Comparison of ENCODE assay signal across 20 mouse cellular contexts in the genomic region with DNA sequence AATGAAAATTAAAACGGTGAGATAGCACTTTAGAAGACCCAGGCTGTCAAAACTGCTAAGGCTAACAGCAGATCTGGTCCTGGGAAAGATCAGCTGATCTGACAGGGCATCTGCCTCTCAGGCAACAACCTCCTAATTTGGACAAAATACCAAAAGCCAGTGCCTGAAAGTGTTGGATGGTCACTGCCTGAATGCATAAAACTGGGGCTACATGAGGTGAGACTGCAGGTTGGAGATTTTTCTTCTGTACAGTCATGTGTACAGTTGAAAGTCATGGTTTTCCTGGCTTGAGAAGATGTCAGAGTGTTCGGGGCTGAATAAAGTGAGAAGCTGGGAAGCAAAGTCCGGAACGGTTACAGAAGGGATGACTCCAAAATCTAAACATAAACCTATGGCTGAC. TPM values are rescaled to one million over a fixed set of nuclear protein-coding genes. Genes with fewer than 3 reads are reported as not detected.
A peak's percentile ranks its signal among the peaks of the same experiment; 100 is the strongest.
DNase-seq lines count a peak whose midpoint lies in the region; ATAC-seq lines count a peak whose summit lies in the region.
"Had no signal": no experiment of that assay in that cellular context is flagged by ENCODE, and none has a peak within 500 bp of the region (broad histone marks: within the 10 kb centered on the region; RNA-seq: fewer than 3 reads in every experiment).

No protein-coding gene starts in this region.

- DNase-seq in cerebellum, adult 9-11 months = peak; percentile 20
- no peak for DNase-seq in cerebellum, adult 9-10 months
- peak; percentile 2 for DNase-seq in heart, postnatal 4 days
- DNase-seq: adrenal gland, adult 2 months; adrenal gland, postnatal 10 days; adrenal gland, postnatal 25 days; cerebellum, adult 2 months; cerebellum, postnatal 25 days; embryo, embryonic 11 days had no signal

- H3K36me3 ChIP-seq in heart, embryonic 12.5 days = no peaks in the 10 kb centered on the region
- H3K36me3 ChIP-seq: embryonic facial prominence, embryonic 13.5 days; embryonic facial prominence, embryonic 15.5 days; forebrain, embryonic 10.5 days; forebrain, embryonic 12.5 days had no signal

- no peak overlapping the region for H3K4me2 ChIP-seq in heart, embryonic 12.5 days
- H3K4me2 ChIP-seq: embryonic facial prominence, embryonic 13.5 days; embryonic facial prominence, embryonic 15.5 days; forebrain, embryonic 12.5 days had no signal

- no peak overlapping the region for H3K4me3 ChIP-seq in heart, embryonic 12.5 days
- H3K4me3 ChIP-seq: embryonic facial prominence, embryonic 13.5 days; embryonic facial prominence, embryonic 15.5 days; erythroblast, embryonic 14.5 days; forebrain, embryonic 10.5 days; forebrain, embryonic 12.5 days had no signal

- H3K4me1 ChIP-seq in heart, embryonic 12.5 days (replicated peaks) = peaks cover 13% of the 10 kb centered on the region; the same call in 1 of the 2 replicates

- no peak for ATAC-seq in heart, embryonic 12.5 days (ENCODE audit: insufficient number of reproducible peaks, low FRiP score)
- ATAC-seq: forebrain, embryonic 14.5 days; forebrain, embryonic 16.5 days had no signal

- H3K27ac ChIP-seq in heart, embryonic 12.5 days (ENCODE audit: poor library complexity, severe bottlenecking) = no peak overlapping the region
- H3K27ac ChIP-seq: embryonic facial prominence, embryonic 13.5 days; embryonic facial prominence, embryonic 15.5 days; forebrain, embryonic 10.5 days; forebrain, embryonic 12.5 days had no signal

- 66% methylated on average over 4 of the region's 4 CpGs for WGBS in heart, embryonic 12.5 days

- no peak overlapping the region for H3K9ac ChIP-seq in heart, embryonic 12.5 days
- H3K9ac ChIP-seq: embryonic facial prominence, embryonic 13.5 days; embryonic facial prominence, embryonic 15.5 days; forebrain, embryonic 12.5 days had no signal

- H3K9me3 ChIP-seq in heart, embryonic 12.5 days (replicated peaks) = 0 out of 2 replicates have a peak, but pooled peaks cover 3% of the 10 kb centered on the region
- H3K9me3 ChIP-seq: embryonic facial prominence, embryonic 13.5 days; embryonic facial prominence, embryonic 15.5 days; forebrain, embryonic 10.5 days had no signal

- peaks cover 52% of the 10 kb centered on the region for H3K27me3 ChIP-seq in heart, embryonic 12.5 days (replicated peaks)

RNA-seq across cellular contexts. Expression of gene Mmel1, which starts 15.5 kb away (rescaled TPM):
- under 1 TPM; 0.21 to 0.72 TPM for total RNA-seq in heart, postnatal 4 days (2021)
- polyA plus RNA-seq in heart, embryonic 12.5 days (2016; fragmentation: Nextera tagmentation; extraction: Ambion mirVana) = 0.20 and 0.44 TPM in 2 replicates
- total RNA-seq: common myeloid progenitor, adult 5-6 weeks had no signal

RNA-seq across cellular contexts. Expression of gene Ttc34, which starts 16.6 kb away (rescaled TPM):
- total RNA-seq in heart, postnatal 4 days (2021) = under 1 TPM; 0.26 to 0.41 TPM
- 0.11 and 0.62 TPM in 2 replicates for polyA plus RNA-seq in heart, embryonic 12.5 days (2016; fragmentation: Nextera tagmentation; extraction: Ambion mirVana)
- total RNA-seq: common myeloid progenitor, adult 5-6 weeks; MEL had no signal
- polyA plus RNA-seq: C2C12; erythroblast, embryonic 14.5 days had no signal

RNA-seq across cellular contexts. Expression of gene Fam213b, which starts 45.1 kb away (rescaled TPM):
- total RNA-seq in heart, postnatal 4 days (2021) = 10 to 100 TPM; 37.8 to 39.7 TPM
- 35.8 and 38.5 TPM in 2 replicates for polyA plus RNA-seq in heart, embryonic 12.5 days (2016; fragmentation: Nextera tagmentation; extraction: Ambion mirVana)
- total RNA-seq: MEL had no signal
